Mouse (Mus musculus) lung, embryonic 14.5 days (tissue): ENCODE measurements at regions not wholly inside any gene's neighbourhood (a gene's known extent, or its start where the extent isn't known, plus 50 kb on each side); places are given as distances from the start of the nearest gene placed in this dataset.

Source experiments
- ATAC-seq: fragments of 200-750 bp; cut with Nextera tagmentation; 2 replicates; pipeline ENCODE4 v1.8.0; 2017; ENCODE audit warnings: mild to moderate bottlenecking, moderate TSS enrichment, moderate library complexity; ENCODE audit not compliant: insufficient read depth
- DNase-seq: peaks from one replicate; pipeline ENCODE4 v3.0.0-alpha.2; 2015
- H3K27ac ChIP-seq: fragments of 300-500 bp; sonication (generic); 2 replicates; pipeline ENCODE4 v1.5.1; 2014; ENCODE audit warnings: low read depth, mild to moderate bottlenecking, moderate library complexity
- H3K27me3 ChIP-seq: fragments of 300-500 bp; sonication (generic); 2 replicates; pipeline ENCODE4 v1.6.1; 2014; ENCODE audit warnings: low read length, control low read depth; ENCODE audit not compliant: insufficient read depth
- H3K36me3 ChIP-seq: fragments of 300-500 bp; sonication (generic); 2 replicates; pipeline ENCODE4 v1.6.1; 2014; ENCODE audit warnings: control low read depth; ENCODE audit not compliant: insufficient read depth
- H3K4me1 ChIP-seq: fragments of 300-500 bp; sonication (generic); 2 replicates; pipeline ENCODE4 v1.6.1; 2014; ENCODE audit warnings: antibody characterized with exemption, control low read depth; ENCODE audit not compliant: insufficient read depth
- H3K4me2 ChIP-seq: fragments of 300-500 bp; sonication (generic); 2 replicates; pipeline ENCODE4 v1.6.1; 2014; ENCODE audit warnings: mild to moderate bottlenecking
- H3K4me3 ChIP-seq: fragments of 300-500 bp; sonication (generic); 2 replicates; pipeline ENCODE4 v1.5.1; 2014; ENCODE audit warnings: low read depth, low read length
- H3K9ac ChIP-seq: fragments of 300-500 bp; sonication (generic); 2 replicates; pipeline ENCODE4 v1.6.1; 2014
- H3K9me3 ChIP-seq: fragments of 300-500 bp; sonication (generic); 2 replicates; pipeline ENCODE4 v1.6.1; 2016; ENCODE audit warnings: low read depth, low read length, control low read depth
- CTCF ChIP-seq: IDR thresholded peaks from 2 replicates; pipeline ENCODE4 v1.5.1; 2016; ENCODE audit warnings: antibody characterized with exemption, low read depth
- WGBS: fragments of 180-500 bp; shearing (Covaris S2); extraction: QIAGEN DNeasy Blood & Tissue Kit; methylation state at CpG from one replicate; pipeline ENCODE4 v1.1.7; 2014; 5-methylcytosine and 5-hydroxymethylcytosine counted together

DNA sequence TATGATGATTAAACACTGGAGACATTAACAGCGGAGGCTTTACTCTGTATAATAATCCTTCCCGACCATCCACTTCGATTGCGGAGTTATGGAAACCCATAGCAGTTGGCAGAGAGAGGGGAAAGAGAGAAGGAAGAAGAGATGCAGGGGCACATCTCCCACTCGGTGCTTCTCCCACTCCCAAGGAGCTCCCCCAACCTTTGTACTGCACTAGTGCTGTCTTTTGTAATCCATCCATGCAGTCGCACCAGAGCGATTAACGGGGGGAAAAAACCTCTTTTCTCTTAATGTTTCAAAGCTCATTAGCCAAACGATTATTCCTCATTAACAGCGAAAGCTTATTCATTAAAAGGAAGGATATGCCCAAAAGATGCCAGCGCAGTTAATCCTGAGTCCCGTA is 244.6 kb upstream of the Pmfbp1 start:
- no peak for ATAC-seq
- Histone ChIP-seq H3K27me3 (no peaks in the 10 kb centered on the region), H3K36me3 (no peaks in the 10 kb centered on the region), H3K4me2 (no peak overlapping the region), H3K27ac (no peak overlapping the region), H3K9me3 (no peaks in the 10 kb centered on the region), H3K4me3 (no peak overlapping the region), H3K9ac (no peak overlapping the region), H3K4me1 (no peaks in the 10 kb centered on the region)
- TF ChIP-seq CTCF: no peak
- WGBS: 88% methylated on average over 12 of the region's 12 CpGs
- no peak for DNase-seq

DNA sequence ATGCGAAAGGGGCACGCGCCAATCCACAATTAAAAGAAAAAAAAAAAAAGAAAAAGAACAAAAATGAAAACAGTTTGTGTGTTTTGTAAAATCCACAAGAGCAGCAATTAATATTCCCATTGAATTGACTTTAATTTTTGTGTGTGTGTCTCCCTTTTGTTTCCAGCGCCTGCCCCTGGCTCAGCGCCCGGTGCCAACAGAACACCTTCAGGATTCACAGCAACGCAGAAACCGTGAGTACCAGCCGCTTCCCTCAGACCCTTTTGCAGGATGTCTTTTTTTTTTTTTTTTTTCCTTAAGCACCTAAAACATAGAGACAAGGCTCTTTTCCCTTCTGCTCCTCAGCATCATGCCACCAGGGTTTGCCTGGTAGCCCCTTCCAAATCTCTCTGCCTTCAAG is 244.1 kb upstream of the Pmfbp1 start:
- Histone ChIP-seq H3K27ac (no peak overlapping the region), H3K4me1 (no peaks in the 10 kb centered on the region), H3K27me3 (no peaks in the 10 kb centered on the region), H3K36me3 (no peaks in the 10 kb centered on the region), H3K9ac (no peak overlapping the region), H3K4me3 (no peak overlapping the region), H3K4me2 (no peak overlapping the region), H3K9me3 (no peaks in the 10 kb centered on the region)
- no peak for DNase-seq
- ATAC-seq: no peak
- 80% methylated on average over 9 of the region's 9 CpGs for WGBS
- no peak for TF ChIP-seq CTCF

- H3K36me3 ChIP-seq: no peaks in the 10 kb centered on the region
- TF ChIP-seq CTCF: no peak
- H3K4me2 ChIP-seq: no peak overlapping the region
- no peak overlapping the region for H3K27ac ChIP-seq
- no peaks in the 10 kb centered on the region for H3K27me3 ChIP-seq
- no peak for ATAC-seq
- 83% methylated on average over 8 of the region's 8 CpGs for WGBS
- DNase-seq: no peak
- H3K9ac ChIP-seq: no peak overlapping the region
- no peak overlapping the region for H3K4me3 ChIP-seq
- no peaks in the 10 kb centered on the region for H3K4me1 ChIP-seq
- H3K9me3 ChIP-seq: no peaks in the 10 kb centered on the region
Observed at GRCm38 (mm10) chr8:109250551-109250950, 243.3 kb upstream of the Pmfbp1 start.

- no peaks in the 10 kb centered on the region for H3K4me1 ChIP-seq
- no peak for TF ChIP-seq CTCF
- no peak overlapping the region for H3K4me3 ChIP-seq
- no peak overlapping the region for H3K4me2 ChIP-seq
- WGBS: 81% methylated on average over 24 of the region's 24 CpGs
- no peak overlapping the region for H3K9ac ChIP-seq
- H3K9me3 ChIP-seq: no peaks in the 10 kb centered on the region
- no peak overlapping the region for H3K27ac ChIP-seq
- DNase-seq (no peak), ATAC-seq (no peak)
- H3K27me3 ChIP-seq: no peaks in the 10 kb centered on the region
- H3K36me3 ChIP-seq: no peaks in the 10 kb centered on the region
Observed at GRCm38 (mm10) chr8:109251360-109251798, 242.4 kb upstream of the Pmfbp1 start.

GRCm38 (mm10) chr8:109252404-109252803 is 241.4 kb upstream of the Pmfbp1 start:
- Histone ChIP-seq H3K9me3 (no peaks in the 10 kb centered on the region), H3K9ac (no peak overlapping the region), H3K36me3 (no peaks in the 10 kb centered on the region), H3K4me1 (no peaks in the 10 kb centered on the region), H3K4me2 (no peak overlapping the region), H3K4me3 (no peak overlapping the region), H3K27me3 (no peaks in the 10 kb centered on the region), H3K27ac (no peak overlapping the region)
- DNase-seq (peak; percentile 20), ATAC-seq (no peak)
- WGBS: 65% methylated on average over 4 of the region's 4 CpGs
- TF ChIP-seq CTCF: no peak

DNA sequence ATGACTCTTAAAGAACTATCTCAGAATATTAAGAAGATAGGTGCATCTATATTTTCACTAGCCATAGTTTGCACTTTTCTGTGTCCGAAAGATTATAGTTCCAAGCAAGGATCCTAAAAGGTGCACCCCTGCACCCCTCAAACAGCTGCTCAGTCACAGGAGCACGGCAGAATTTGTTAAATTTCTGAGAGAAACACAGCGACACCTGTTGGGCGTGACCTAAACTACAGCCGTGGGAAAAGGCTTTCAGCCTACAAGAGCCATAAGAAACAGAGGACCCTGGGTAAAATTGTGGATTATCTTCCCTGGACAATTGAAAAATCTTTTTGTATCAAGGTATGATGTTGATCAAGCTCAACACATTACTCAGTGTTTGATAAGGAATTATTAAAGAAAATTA is 214.7 kb upstream of the Pmfbp1 start:
- no peak for ATAC-seq
- Histone ChIP-seq H3K27me3 (no peaks in the 10 kb centered on the region), H3K36me3 (no peaks in the 10 kb centered on the region), H3K4me2 (no peak overlapping the region), H3K4me3 (no peak overlapping the region), H3K9ac (no peak overlapping the region), H3K4me1 (no peaks in the 10 kb centered on the region), H3K27ac (no peak overlapping the region), H3K9me3 (no peaks in the 10 kb centered on the region)
- peak; percentile 74 for TF ChIP-seq CTCF
- DNase-seq: peak; percentile 84
- WGBS: 13% methylated on average over 5 of the region's 5 CpGs

DNA sequence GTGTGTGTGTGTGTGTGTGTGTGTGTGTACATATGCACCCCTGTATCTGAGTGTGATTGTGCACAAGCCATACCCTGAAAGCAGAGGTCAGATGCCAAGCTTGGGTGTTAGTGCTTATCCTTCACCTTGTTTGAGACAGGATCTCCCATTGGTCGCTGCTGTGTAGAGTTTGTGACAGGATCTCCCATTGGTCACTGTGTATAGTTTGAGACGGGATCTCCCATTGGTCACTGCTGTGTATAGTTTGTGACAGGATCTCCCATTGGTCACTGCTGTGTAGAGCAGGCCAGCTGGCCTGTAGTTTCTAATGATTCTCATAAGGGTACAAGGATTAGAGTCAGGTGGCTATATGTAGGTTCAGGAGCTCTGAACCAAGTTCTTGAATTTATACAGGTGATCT is 213.3 kb upstream of the Pmfbp1 start:
- Histone ChIP-seq H3K4me3 (no peak overlapping the region), H3K9me3 (no peaks in the 10 kb centered on the region), H3K4me2 (no peak overlapping the region), H3K27ac (no peak overlapping the region), H3K9ac (no peak overlapping the region), H3K36me3 (no peaks in the 10 kb centered on the region), H3K27me3 (no peaks in the 10 kb centered on the region), H3K4me1 (no peaks in the 10 kb centered on the region)
- 79% methylated on average over 2 of the region's 2 CpGs for WGBS
- DNase-seq: peak; percentile 16
- no peak for TF ChIP-seq CTCF
- no peak for ATAC-seq

- DNase-seq (no peak), ATAC-seq (no peak)
- Histone ChIP-seq H3K9ac (no peak overlapping the region), H3K27ac (no peak overlapping the region), H3K4me3 (no peak overlapping the region), H3K9me3 (no peaks in the 10 kb centered on the region), H3K4me1 (no peaks in the 10 kb centered on the region), H3K27me3 (no peaks in the 10 kb centered on the region), H3K4me2 (no peak overlapping the region; the same call in 1 of the 2 replicates), H3K36me3 (no peaks in the 10 kb centered on the region)
- TF ChIP-seq CTCF: no peak
- 49% methylated on average over 10 of the region's 10 CpGs for WGBS
Observed at GRCm38 (mm10) chr8:109281598-109281997, 212.2 kb upstream of the Pmfbp1 start.
